Mouse (Mus musculus): ENCODE results near the gene Mindy4. TPM values are rescaled to one million over a fixed set of nuclear protein-coding genes. Genes with fewer than 3 reads are reported as not detected.

The Mindy4 gene
- total RNA-seq, 1 experiment: 3.0 TPM

DNA sequence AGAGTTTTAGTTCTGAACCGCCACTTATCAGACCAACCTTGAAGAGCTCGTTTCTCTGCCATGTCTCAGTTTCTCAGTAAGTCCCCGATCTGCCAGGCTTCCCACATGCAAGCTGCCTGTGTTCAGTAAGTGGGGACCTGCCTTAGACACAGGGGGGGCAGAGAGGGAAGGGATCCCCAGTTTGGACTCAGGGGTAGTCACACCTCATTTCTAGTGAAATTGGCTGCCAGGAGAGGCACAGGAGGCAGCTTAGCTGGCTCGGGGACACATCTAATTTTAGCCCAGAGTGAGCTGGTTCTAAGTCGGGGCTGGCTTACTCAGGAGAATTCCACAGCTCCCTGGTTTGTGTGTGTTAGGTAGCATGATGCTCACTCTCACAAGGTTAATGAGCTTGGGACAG is 38.3 kb downstream of the Mindy4 start:
- Histone ChIP-seq H3K9me3 (ENCODE audit: control insufficient read depth, insufficient read depth, low read depth, low read length) (no peaks in the 10 kb centered on the region), H3K27ac (ENCODE audit: insufficient read depth, low read depth, low read length, poor library complexity, severe bottlenecking) (no peak overlapping the region), H3K4me3 (ENCODE audit: insufficient read depth in 1 of 2, low read depth in 1 of 2, low read length in 2 of 2, poor library complexity in 1 of 2, severe bottlenecking in 1 of 2) (no peak overlapping the region), H3K4me1 (ENCODE audit: control insufficient read depth in 2 of 2, insufficient read depth in 2 of 2, low read length in 2 of 2, poor library complexity in 1 of 2) (no peaks in the 10 kb centered on the region), H3K9ac (ENCODE audit: insufficient read depth, low read depth, low read length, poor library complexity, severe bottlenecking) (no peak overlapping the region), H3K36me3 (ENCODE audit: control insufficient read depth, insufficient read depth, low read length, poor library complexity, severe bottlenecking) (no peaks in the 10 kb centered on the region)
- in situ Hi-C loops (cut with MboI; ENCODE audit: low sequenced_read_pairs in 2 of 2, unreplicated experiment in 2 of 2): loop anchor here in 1 of 2 experiments (25.0 kb wide), 1 partner anchor 271 kb away; no protein-coding TSS in a partner anchor
- DNase-seq (ENCODE audit: low read depth, low spot score): no peak
- TF ChIP-seq MAFK (IDR thresholded peaks at IDR 0.05; ENCODE audit: insufficient read depth, low read depth, low read length): no peak

- Histone ChIP-seq H3K27ac (ENCODE audit: insufficient read depth, low read depth, low read length, poor library complexity, severe bottlenecking) (no peak overlapping the region), H3K9me3 (ENCODE audit: control insufficient read depth, insufficient read depth, low read depth, low read length) (no peaks in the 10 kb centered on the region), H3K4me3 (ENCODE audit: insufficient read depth in 1 of 2, low read depth in 1 of 2, low read length in 2 of 2, poor library complexity in 1 of 2, severe bottlenecking in 1 of 2) (no peak overlapping the region), H3K9ac (ENCODE audit: insufficient read depth, low read depth, low read length, poor library complexity, severe bottlenecking) (no peak overlapping the region), H3K36me3 (ENCODE audit: control insufficient read depth, insufficient read depth, low read length, poor library complexity, severe bottlenecking) (no peaks in the 10 kb centered on the region), H3K4me1 (ENCODE audit: control insufficient read depth in 2 of 2, insufficient read depth in 2 of 2, low read length in 2 of 2, poor library complexity in 1 of 2) (peaks cover 1 to 2% of the 10 kb centered on the region in 2 experiments; a peak in 1 of 4 replicates)
- no peak for DNase-seq (ENCODE audit: low read depth, low spot score)
- no peak for TF ChIP-seq MAFK (IDR thresholded peaks at IDR 0.05; ENCODE audit: insufficient read depth, low read depth, low read length)
- TF ChIP-seq HCFC1 (IDR thresholded peaks at IDR 0.05; ENCODE audit: borderline replicate concordance, insufficient read depth, low read length): no peak
- TF ChIP-seq ZC3H11A (IDR thresholded peaks at IDR 0.05; ENCODE audit: borderline replicate concordance, low read depth, low read length): no peak
- TF ChIP-seq ZNF384 (IDR thresholded peaks at IDR 0.05; ENCODE audit: low read depth, low read length): no peak
- TF ChIP-seq CHD2 (IDR thresholded peaks at IDR 0.05; ENCODE audit: low read depth, low read length): no peak
- in situ Hi-C loops (cut with MboI; ENCODE audit: low sequenced_read_pairs in 2 of 2, unreplicated experiment in 2 of 2): loop anchor here in 1 of 2 experiments (25.0 kb wide), 1 partner anchor 267 kb away; no protein-coding TSS in a partner anchor
Observed at GRCm38 (mm10) chr6:55245680-55246079, 42.5 kb downstream of the Mindy4 start.

DNA sequence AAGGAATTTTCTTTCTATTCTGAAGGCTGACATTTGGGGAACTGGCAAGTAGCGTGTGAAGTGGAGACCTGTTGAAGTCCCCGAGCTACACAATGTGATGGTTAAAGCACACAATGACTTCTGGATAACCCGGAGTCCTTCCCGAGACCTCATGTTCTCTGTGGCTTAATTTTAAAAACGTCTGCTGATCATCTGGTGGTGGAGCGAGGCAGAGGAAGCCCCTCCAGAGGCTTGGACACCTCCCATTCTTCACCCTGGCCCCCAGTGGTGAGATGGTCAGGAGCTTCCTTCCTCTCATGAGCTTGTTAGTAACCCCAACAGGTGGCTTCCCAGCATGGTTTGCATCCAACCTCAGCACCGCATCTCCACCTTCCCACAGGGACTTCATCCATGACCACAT is 43.3 kb downstream of the Mindy4 start:
- no peak for DNase-seq (ENCODE audit: low read depth, low spot score)
- Histone ChIP-seq H3K4me3 (ENCODE audit: insufficient read depth in 1 of 2, low read depth in 1 of 2, low read length in 2 of 2, poor library complexity in 1 of 2, severe bottlenecking in 1 of 2) (no peak overlapping the region), H3K4me1 (ENCODE audit: control insufficient read depth in 2 of 2, insufficient read depth in 2 of 2, low read length in 2 of 2, poor library complexity in 1 of 2) (peaks cover 1 to 2% of the 10 kb centered on the region in 2 experiments; a peak in 1 of 4 replicates), H3K27ac (ENCODE audit: insufficient read depth, low read depth, low read length, poor library complexity, severe bottlenecking) (no peak overlapping the region), H3K9ac (ENCODE audit: insufficient read depth, low read depth, low read length, poor library complexity, severe bottlenecking) (no peak overlapping the region), H3K9me3 (ENCODE audit: control insufficient read depth, insufficient read depth, low read depth, low read length) (no peaks in the 10 kb centered on the region), H3K36me3 (ENCODE audit: control insufficient read depth, insufficient read depth, low read length, poor library complexity, severe bottlenecking) (no peaks in the 10 kb centered on the region)
- TF ChIP-seq MAFK (IDR thresholded peaks at IDR 0.05; ENCODE audit: insufficient read depth, low read depth, low read length): no peak
- TF ChIP-seq HCFC1 (IDR thresholded peaks at IDR 0.05; ENCODE audit: borderline replicate concordance, insufficient read depth, low read length): no peak
- TF ChIP-seq CHD2 (IDR thresholded peaks at IDR 0.05; ENCODE audit: low read depth, low read length): no peak
- no peak for TF ChIP-seq ZC3H11A (IDR thresholded peaks at IDR 0.05; ENCODE audit: borderline replicate concordance, low read depth, low read length)
- no peak for TF ChIP-seq ZNF384 (IDR thresholded peaks at IDR 0.05; ENCODE audit: low read depth, low read length)
- in situ Hi-C loops (cut with MboI; ENCODE audit: low sequenced_read_pairs in 2 of 2, unreplicated experiment in 2 of 2): loop anchor here in 1 of 2 experiments (25.0 kb wide), 1 partner anchor 266 kb away; no protein-coding TSS in a partner anchor

GRCm38 (mm10) chr6:55246911-55247438 is 43.8 kb downstream of the Mindy4 start:
- Histone ChIP-seq H3K36me3 (ENCODE audit: control insufficient read depth, insufficient read depth, low read length, poor library complexity, severe bottlenecking) (no peaks in the 10 kb centered on the region), H3K27ac (ENCODE audit: insufficient read depth, low read depth, low read length, poor library complexity, severe bottlenecking) (no peak overlapping the region), H3K4me3 (ENCODE audit: insufficient read depth in 1 of 2, low read depth in 1 of 2, low read length in 2 of 2, poor library complexity in 1 of 2, severe bottlenecking in 1 of 2) (no peak overlapping the region), H3K9me3 (ENCODE audit: control insufficient read depth, insufficient read depth, low read depth, low read length) (no peaks in the 10 kb centered on the region), H3K4me1 (ENCODE audit: control insufficient read depth in 2 of 2, insufficient read depth in 2 of 2, low read length in 2 of 2, poor library complexity in 1 of 2) (peaks cover 1 to 2% of the 10 kb centered on the region in 2 experiments; a peak in 1 of 4 replicates), H3K9ac (ENCODE audit: insufficient read depth, low read depth, low read length, poor library complexity, severe bottlenecking) (no peak overlapping the region)
- in situ Hi-C loops (cut with MboI; ENCODE audit: low sequenced_read_pairs in 2 of 2, unreplicated experiment in 2 of 2): loop anchor here in 1 of 2 experiments (25.0 kb wide), 1 partner anchor 265 kb away; no protein-coding TSS in a partner anchor
- no peak for DNase-seq (ENCODE audit: low read depth, low spot score)
- no peak for TF ChIP-seq CHD2 (IDR thresholded peaks at IDR 0.05; ENCODE audit: low read depth, low read length)
- TF ChIP-seq MAFK (IDR thresholded peaks at IDR 0.05; ENCODE audit: insufficient read depth, low read depth, low read length): no peak
- no peak for TF ChIP-seq HCFC1 (IDR thresholded peaks at IDR 0.05; ENCODE audit: borderline replicate concordance, insufficient read depth, low read length)
- TF ChIP-seq ZC3H11A (IDR thresholded peaks at IDR 0.05; ENCODE audit: borderline replicate concordance, low read depth, low read length): no peak
